Mouse (Mus musculus) kidney, postnatal 14 days (tissue): ENCODE data around the gene Klhl7.
"Not testable (repeated sequence)": the region's sequence is repeated elsewhere in the genome, so short reads cannot be mapped to it uniquely, and the experiment has no call there.

Source experiments
- DNase-seq: peaks from one replicate; pipeline ENCODE4 v3.0.0; 2022; ENCODE audit warnings: mixed read lengths

The Klhl7 gene

DNA sequence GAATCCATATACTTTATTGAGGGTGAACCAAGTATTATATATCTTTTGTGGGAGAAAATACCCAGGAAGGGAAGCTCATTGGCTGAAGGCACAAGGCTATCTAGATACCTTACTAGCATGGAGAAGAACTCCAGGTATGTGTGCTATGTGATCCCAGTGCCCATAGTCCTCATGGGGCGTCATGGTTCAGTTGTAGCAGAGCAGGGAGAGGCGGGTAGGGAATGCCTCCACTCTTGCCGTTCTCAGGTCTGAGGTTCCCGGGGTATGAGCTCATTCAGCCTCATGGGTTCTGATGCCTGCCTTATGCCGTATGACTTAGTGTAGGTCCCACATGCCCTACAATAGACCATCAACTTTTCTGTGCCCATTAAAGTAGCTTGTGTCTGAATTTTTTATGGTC is 4.5 kb upstream of the Klhl7 start:
- peak; percentile 44 for DNase-seq

DNA sequence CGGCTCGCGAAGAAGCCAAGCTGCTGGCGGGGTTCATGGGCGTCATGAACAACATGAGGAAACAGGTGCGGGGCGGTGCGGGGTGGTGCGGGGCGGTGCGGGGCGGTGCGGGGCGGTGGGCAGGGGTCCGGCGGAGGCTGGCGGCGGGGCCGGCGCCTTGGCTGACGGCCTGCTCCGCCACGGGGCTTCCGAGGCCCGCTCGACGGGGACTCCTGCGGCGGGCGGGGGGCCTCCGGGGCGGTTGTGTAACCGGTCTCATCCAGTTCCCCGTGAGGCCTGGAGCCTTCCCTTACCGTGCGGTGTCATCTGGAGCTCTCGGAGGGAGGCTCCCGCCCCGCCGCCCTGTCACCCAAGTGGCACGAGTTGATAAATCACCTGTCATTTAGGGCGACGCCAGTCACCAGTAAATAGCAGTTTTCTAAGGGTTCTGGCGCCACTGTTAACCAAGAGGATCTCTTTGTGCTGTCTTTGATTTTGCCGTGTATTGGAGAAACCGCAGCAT is 456 bp downstream of the Klhl7 start:
- DNase-seq = peak; percentile 69

DNA sequence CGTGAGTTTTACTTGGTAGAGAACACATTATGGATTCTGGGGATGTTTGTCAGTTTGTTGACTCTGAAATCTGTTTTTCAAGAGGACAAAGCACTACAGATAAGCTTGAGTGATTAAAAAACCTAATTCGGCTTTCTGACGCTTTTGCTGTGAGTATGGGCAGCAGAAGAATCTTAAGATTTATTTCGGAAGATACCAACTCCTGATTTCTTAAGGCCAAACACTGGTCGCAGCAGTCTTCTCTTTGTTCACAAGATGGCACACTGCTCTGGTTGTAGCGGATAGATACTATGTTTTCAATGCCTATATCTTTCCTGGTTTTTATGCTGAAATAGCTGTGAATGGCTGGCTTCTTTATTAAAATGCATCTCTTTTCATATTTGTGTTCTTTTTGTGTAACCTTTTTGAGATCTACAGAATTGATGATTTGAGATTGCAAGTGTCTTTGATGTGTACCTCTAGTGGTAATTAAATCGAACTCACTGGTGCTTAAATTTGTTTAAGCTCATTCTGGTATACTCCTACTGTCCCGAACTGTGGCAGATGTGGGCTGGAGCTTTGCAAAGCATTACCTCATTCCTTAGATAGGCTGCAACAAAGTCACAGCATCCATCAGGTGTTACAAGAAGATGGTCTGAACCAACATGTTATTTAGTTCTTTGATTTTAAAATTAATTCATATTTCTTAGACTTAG is 1.2 kb downstream of the Klhl7 start:
- no peak for DNase-seq

GRCm38 (mm10) chr5:24103235-24103634 is 2.8 kb downstream of the Klhl7 start:
- DNase-seq = not testable (repeated sequence)

- no peak for DNase-seq
These were observed 3.4 kb downstream of the Klhl7 start for GRCm38 (mm10) chr5:24103841-24104240.

- DNase-seq = no peak
These were observed 6.8 kb downstream of the Klhl7 start for GRCm38 (mm10) chr5:24107071-24107739.

GRCm38 (mm10) chr5:24107740-24108098 is 7.3 kb downstream of the Klhl7 start:
- DNase-seq = no peak

DNA sequence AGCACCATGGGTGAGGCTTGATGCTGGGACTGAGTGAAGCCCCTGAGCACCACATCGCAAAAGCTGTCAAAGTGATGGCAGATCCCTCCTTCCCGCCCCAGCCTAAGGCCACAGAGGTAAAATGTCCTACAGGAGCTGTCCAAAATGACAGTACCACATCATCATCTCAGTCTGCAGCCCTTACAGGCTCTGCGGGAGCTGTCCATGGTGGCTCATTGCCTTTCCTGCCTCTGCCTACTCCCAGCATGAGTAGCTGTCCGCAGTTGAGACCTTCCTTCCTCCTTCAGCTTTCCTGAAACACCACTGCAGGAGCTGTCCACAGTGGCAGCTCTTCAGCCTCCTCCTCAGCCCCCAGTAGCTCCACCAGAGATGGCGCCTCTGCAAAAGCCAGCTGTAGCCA is 9.7 kb downstream of the Klhl7 start:
- peak; percentile 31 for DNase-seq

- DNase-seq = no peak
These were observed 11.9 kb downstream of the Klhl7 start for GRCm38 (mm10) chr5:24112116-24112903.

DNA sequence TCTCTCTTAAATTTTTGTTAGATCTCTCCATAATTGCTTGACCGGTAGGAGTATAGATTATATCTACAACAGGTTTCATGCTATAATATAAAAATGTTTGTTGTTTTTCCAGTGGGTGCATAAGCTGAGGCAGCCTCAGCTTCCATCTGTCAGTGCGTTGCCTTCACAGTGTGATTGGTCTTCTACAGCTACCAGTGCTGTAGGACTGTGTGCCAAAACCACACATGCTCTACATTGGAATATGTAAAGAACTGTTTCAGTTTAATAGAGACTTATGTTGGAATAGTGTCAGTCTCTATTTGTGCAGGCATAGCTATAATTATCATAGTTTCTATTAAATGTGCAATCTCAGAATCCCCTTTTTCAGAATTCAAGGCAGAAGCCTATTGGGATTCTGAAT is 21.8 kb downstream of the Klhl7 start:
- no peak for DNase-seq

DNA sequence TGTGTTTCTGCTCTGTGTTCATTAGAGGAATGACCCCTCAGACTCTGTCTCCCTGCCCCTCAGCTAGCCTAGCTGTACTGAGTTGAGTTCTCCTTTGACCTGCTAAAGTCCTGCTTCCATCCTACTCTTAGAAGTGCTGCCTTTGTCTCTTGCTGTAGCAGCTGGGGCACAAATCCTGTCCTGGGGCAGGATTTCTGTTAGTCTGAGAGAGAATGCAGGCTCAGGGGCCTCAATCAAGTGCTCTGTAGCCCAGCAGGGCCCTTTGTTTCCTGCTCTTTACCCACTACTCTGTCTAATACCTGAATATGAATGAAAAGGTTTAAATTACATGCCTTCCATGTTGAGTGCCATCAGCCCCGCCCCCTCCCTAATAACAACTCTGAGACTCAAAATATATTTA is 23.8 kb downstream of the Klhl7 start:
- no peak for DNase-seq

GRCm38 (mm10) chr5:24124579-24125276 is 24.3 kb downstream of the Klhl7 start:
- no peak for DNase-seq

DNA sequence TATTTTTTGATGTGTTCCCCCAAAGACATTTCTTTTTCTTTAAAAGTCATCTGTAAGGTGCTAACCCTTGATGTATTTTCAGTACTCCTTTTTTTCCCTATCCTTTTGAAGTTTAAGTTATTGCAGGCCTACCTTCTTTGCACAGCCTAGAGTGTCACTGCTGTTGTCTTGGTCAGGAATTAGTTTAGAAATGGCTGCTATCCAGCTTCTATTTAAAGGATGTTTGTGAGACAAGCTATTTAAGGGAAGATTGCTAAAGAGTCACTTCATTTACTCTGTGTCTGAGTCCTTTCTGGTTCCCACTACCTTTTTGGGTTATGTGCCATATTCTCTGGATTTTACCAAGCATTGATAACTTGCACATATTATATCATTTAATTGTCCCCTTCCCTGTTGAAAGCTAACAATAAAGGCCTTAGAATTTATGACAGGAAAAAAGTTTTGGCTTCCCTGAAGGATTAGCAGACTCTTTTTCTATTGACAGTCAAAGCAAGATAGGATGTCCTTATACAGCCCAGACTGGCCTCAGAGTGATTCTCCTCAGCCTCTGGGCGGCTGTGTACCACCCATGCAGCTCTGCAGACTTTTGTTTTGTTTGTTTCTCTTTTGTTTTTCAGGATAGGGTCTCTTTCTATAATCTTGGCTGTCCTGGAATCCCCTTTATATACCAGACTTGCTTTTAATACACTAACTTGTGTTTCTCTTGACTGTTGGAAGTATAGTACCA is 25.7 kb downstream of the Klhl7 start:
- DNase-seq = no peak

DNA sequence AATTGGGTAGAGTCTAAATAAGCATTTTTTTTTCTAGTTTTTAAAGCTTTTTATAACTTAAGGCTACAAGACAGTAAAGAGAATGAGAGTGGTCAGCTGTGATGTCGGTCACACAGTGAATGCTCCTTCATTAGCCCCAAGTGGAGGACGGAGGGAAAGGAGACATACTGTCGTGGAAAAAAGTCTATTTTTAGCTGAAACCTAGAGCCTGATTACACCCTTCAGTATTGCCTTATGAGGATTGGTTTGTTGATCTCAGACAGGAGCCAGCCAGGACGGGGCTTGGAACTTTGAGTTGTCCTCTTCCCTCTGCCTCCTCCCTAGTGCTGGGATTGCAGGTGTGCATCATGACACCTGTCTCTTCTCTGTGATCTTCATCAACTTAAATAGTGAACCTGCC is 26.6 kb downstream of the Klhl7 start:
- no peak for DNase-seq

GRCm38 (mm10) chr5:24146964-24147363 is 46.6 kb downstream of the Klhl7 start:
- no peak for DNase-seq

- no peak for DNase-seq
These were observed 51.8 kb downstream of the Klhl7 start for GRCm38 (mm10) chr5:24152199-24152598.

- DNase-seq = no peak
These were observed 56.4 kb downstream of the Klhl7 start for GRCm38 (mm10) chr5:24156774-24157173.

- peak; percentile 96 for DNase-seq
These were observed 64.5 kb downstream of the Klhl7 start, which contains the start of gene Nupl2 for GRCm38 (mm10) chr5:24164789-24165445. Nupl2 (plus strand) TSS chr5:24164963.

DNA sequence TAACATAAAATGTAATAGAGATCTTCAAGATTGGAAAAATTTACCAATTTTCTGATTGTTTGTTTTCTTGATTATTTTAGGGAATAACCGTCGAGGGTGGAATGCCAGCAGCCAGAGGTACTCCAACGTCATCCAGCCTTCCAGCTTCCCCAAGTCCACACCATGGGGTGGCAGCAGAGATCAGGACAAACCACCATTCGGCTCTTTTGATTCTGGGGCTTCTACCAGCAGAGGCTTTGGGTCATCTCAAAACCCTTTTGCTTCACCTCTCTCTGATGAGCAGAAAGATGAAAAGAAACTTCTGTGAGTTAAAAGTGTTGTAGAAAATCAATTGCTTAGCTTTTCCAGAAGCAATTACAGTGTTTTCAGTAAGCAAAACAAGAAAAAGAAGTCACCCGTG is 66.9 kb downstream of the Klhl7 start:
- DNase-seq = peak; percentile 16

DNA sequence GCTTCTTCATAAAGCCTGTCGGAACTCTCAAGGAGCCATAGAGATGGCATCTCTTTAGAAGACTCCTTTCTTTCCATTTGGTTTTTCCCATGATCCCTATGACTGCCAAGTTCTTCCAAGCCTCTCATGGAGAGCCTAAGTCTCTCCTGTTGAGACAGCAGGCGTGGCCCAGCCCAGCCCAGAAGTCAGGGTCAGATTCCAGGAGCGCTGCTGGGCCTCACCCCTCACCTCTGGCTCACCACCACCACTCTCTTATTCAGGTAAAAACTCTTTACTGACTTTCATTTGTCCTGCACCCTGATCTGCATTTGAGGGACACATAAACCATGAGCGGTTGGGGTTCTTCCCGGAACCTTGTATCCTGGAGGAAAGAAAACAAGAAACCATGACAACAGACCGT is 69.5 kb downstream of the Klhl7 start:
- DNase-seq = no peak

- DNase-seq = no peak
These were observed 71.7 kb downstream of the Klhl7 start for GRCm38 (mm10) chr5:24172092-24172491.
